9 mouse cellular contexts compared by ENCODE assay signal in genomic region chr19:3723904-3724303, GRCm38 (mm10). TPM values are rescaled to one million over a fixed set of nuclear protein-coding genes. Genes with fewer than 3 reads are reported as not detected.
DNase-seq lines count a peak whose midpoint lies in the region; TF ChIP-seq lines count a peak whose summit lies in the region.
"Had no signal": no experiment of that assay in that cellular context is flagged by ENCODE, and none has a peak within 500 bp of the region (broad histone marks: within the 10 kb centered on the region; RNA-seq: fewer than 3 reads in every experiment).

No protein-coding gene starts in this region.

- intact Hi-C loops in left cerebral cortex, adult 2 months (cut with DNase I): loop anchor here (10.0 kb wide), 1 partner anchor 339 kb away; the partner anchor contains the start of gene Tesmin
- intact Hi-C loops in gastrocnemius, postnatal 36 days (cut with DNase I): no loop called here

- no peak overlapping the region for H3K27ac ChIP-seq in left cerebral cortex, adult 2 months
- no peak overlapping the region for H3K27ac ChIP-seq in small intestine, adult 2 months (ENCODE audit: insufficient read depth, low read depth, low read length)
- H3K27ac ChIP-seq: liver, embryonic 15.5 days had no signal

- TF ChIP-seq POLR2A in small intestine, adult 2 months (IDR thresholded peaks at IDR 0.05; ENCODE audit: low read depth, low read length): no peak

- DNase-seq in adrenal gland, adult 18-20 months (ENCODE audit: low spot score in 2 of 2): peak; percentile 33 to 44
- no peak for DNase-seq in adrenal gland, adult 2 months
- no peak for DNase-seq in left cerebral cortex, adult 2 months (ENCODE audit: extremely low spot score in 1 of 2, low spot score in 2 of 2)
- DNase-seq in left cerebral cortex, adult 18-20 months (ENCODE audit: low spot score in 2 of 2): no peak
- peak; percentile 55 for DNase-seq in c-Kit-positive CD71-positive TER-119-positive erythroid progenitor cells, embryonic 14.5 days (ENCODE audit: low spot score)
- DNase-seq in layer of hippocampus, postnatal 14 days (ENCODE audit: low spot score in 2 of 2): no peak
- no peak for DNase-seq in gastrocnemius, postnatal 36 days

- peak; percentile 56 for TF ChIP-seq CTCF in left cerebral cortex, adult 2 months (IDR thresholded peaks at IDR 0.05)
- TF ChIP-seq CTCF in small intestine, adult 2 months (IDR thresholded peaks at IDR 0.05; ENCODE audit: extremely low read depth, insufficient read length, insufficient replicate concordance, low read depth, low read length): peak; percentile 66; the same call in 1 of the 2 replicates

- no peak overlapping the region for H3K4me3 ChIP-seq in left cerebral cortex, adult 2 months
- H3K4me3 ChIP-seq in small intestine, adult 2 months (ENCODE audit: low read depth, low read length): no peak overlapping the region
- H3K4me3 ChIP-seq: liver, embryonic 15.5 days had no signal

- H3K27me3 ChIP-seq in small intestine, adult 2 months (ENCODE audit: control insufficient read depth, insufficient read depth, low read length): no peaks in the 10 kb centered on the region
- H3K27me3 ChIP-seq: liver, embryonic 15.5 days had no signal

- H3K36me3 ChIP-seq in small intestine, adult 2 months (ENCODE audit: control insufficient read depth, insufficient read depth, low read length): no peaks in the 10 kb centered on the region
- H3K36me3 ChIP-seq: liver, embryonic 15.5 days had no signal

- 80% methylated on average over 4 of the region's 4 CpGs for WGBS in small intestine, adult 2 months

- peaks cover 3% of the 10 kb centered on the region for H3K4me1 ChIP-seq in small intestine, adult 2 months (ENCODE audit: control insufficient read depth, insufficient read depth, insufficient read length, low read length)

RNA-seq across cellular contexts. Expression of gene 1810055G02Rik, which starts 15.8 kb away (rescaled TPM):
- 10 to 100 TPM; 32.5 to 43.3 TPM for total RNA-seq in adrenal gland, adult 18-20 months (2021)
- total RNA-seq in adrenal gland, adult 2 months (2021): 10 to 100 TPM; 27.9 to 37.8 TPM
- 43.3 and 46.3 TPM in 2 replicates for polyA plus RNA-seq in adrenal gland, adult 2 months (2012; rRNA removed)
- total RNA-seq in left cerebral cortex, adult 2 months (2021): 10 to 100 TPM; 31.3 to 38.5 TPM
- 10 to 100 TPM; 31.7 to 32.1 TPM for total RNA-seq in left cerebral cortex, adult 18-20 months (2021)
- 180 and 300 TPM in 2 replicates for polyA plus RNA-seq in small intestine, adult 2 months (2012; rRNA removed)
- 10 to 100 TPM; 35.5 to 40.3 TPM for total RNA-seq in layer of hippocampus, postnatal 14 days (2021)
- total RNA-seq in gastrocnemius, postnatal 36 days (2021): 10 to 100 TPM; 10.6 to 11.1 TPM

RNA-seq across cellular contexts. Expression of gene Lrp5, which starts 37.5 kb away (rescaled TPM):
- 100 to 1,000 TPM; 102 to 103 TPM for total RNA-seq in adrenal gland, adult 18-20 months (2021)
- 100 to 1,000 TPM in 1 of 2 experiments, 10 to 100 TPM in 1; 92.7 to 111 TPM for total RNA-seq in adrenal gland, adult 2 months (2021)
- 103 and 113 TPM in 2 replicates for polyA plus RNA-seq in adrenal gland, adult 2 months (2012; rRNA removed)
- 1 to 10 TPM; 8.3 to 9.3 TPM for total RNA-seq in left cerebral cortex, adult 2 months (2021)
- total RNA-seq in left cerebral cortex, adult 18-20 months (2021): 1 to 10 TPM; 7.3 to 8.3 TPM
- 50.9 and 96.7 TPM in 2 replicates for polyA plus RNA-seq in small intestine, adult 2 months (2012; rRNA removed)
- 10 to 100 TPM; 13.7 to 14.8 TPM for total RNA-seq in layer of hippocampus, postnatal 14 days (2021)
- total RNA-seq in gastrocnemius, postnatal 36 days (2021): 10 to 100 TPM; 21.9 to 22.9 TPM

RNA-seq across cellular contexts. Expression of gene Kmt5b, which starts 43.3 kb away (rescaled TPM):
- 10 to 100 TPM; 40.3 to 47.9 TPM for total RNA-seq in adrenal gland, adult 18-20 months (2021)
- total RNA-seq in adrenal gland, adult 2 months (2021): 10 to 100 TPM; 40.6 to 52.5 TPM
- polyA plus RNA-seq in adrenal gland, adult 2 months (2012; rRNA removed): 14.2 and 14.9 TPM in 2 replicates
- 10 to 100 TPM; 52.4 to 52.6 TPM for total RNA-seq in left cerebral cortex, adult 2 months (2021)
- 10 to 100 TPM; 48.8 to 49.8 TPM for total RNA-seq in left cerebral cortex, adult 18-20 months (2021)
- polyA plus RNA-seq in small intestine, adult 2 months (2012; rRNA removed): 7.4 and 16.8 TPM in 2 replicates
- 10 to 100 TPM; 59.0 to 61.5 TPM for total RNA-seq in layer of hippocampus, postnatal 14 days (2021)
- total RNA-seq in gastrocnemius, postnatal 36 days (2021): 10 to 100 TPM; 20.8 to 22.5 TPM

Comparison
In these comparisons a context has a peak if more than half of its experiments do, and no peak if none do; other contexts are left out.
1. DNase-seq: peak in adrenal gland, adult 18-20 months (2 of 2) and c-Kit-positive CD71-positive TER-119-positive erythroid progenitor cells, embryonic 14.5 days (single experiment); none in adrenal gland, adult 2 months (single experiment), left cerebral cortex, adult 2 months (0 of 2), left cerebral cortex, adult 18-20 months (0 of 2), layer of hippocampus, postnatal 14 days (0 of 2) and gastrocnemius, postnatal 36 days (0 of 2).